Mouse (Mus musculus) right cerebral cortex, postnatal 10 days (tissue): Measurements from ENCODE around the gene Tomm34.

Experiments
- DNase-seq, 2 experiments: peaks; one replicate each; pipeline ENCODE4 v3.0.0; 2021; ENCODE audit warnings: low spot score in 2 of 2

Tomm34 gene

GRCm38 (mm10) chr2:164070765-164071436 is at the start of gene Tomm34:
Gene Tomm34 (minus strand): TSS chr2:164071169.
- DNase-seq: peak; percentile 91 to 93

GRCm38 (mm10) chr2:164119503-164119902 is 48.5 kb upstream of the Tomm34 start:
- DNase-seq: no peak

- DNase-seq: no peak
Measured at GRCm38 (mm10) chr2:164115531-164115930, 44.6 kb upstream of the Tomm34 start.

GRCm38 (mm10) chr2:164114051-164114450 is 43.1 kb upstream of the Tomm34 start:
- no peak for DNase-seq

GRCm38 (mm10) chr2:164111546-164111945 is 40.6 kb upstream of the Tomm34 start:
- no peak for DNase-seq

- no peak for DNase-seq
Measured at GRCm38 (mm10) chr2:164108501-164108900, 37.5 kb upstream of the Tomm34 start.

GRCm38 (mm10) chr2:164107125-164107874 is 36.3 kb upstream of the Tomm34 start:
- DNase-seq: no peak

GRCm38 (mm10) chr2:164106287-164107035 is 35.5 kb upstream of the Tomm34 start:
- no peak for DNase-seq

- DNase-seq: peak; percentile 82 to 87
Measured at GRCm38 (mm10) chr2:164103501-164103900, 32.5 kb upstream of the Tomm34 start.

- no peak for DNase-seq
Measured at GRCm38 (mm10) chr2:164102366-164102765, 31.4 kb upstream of the Tomm34 start.

GRCm38 (mm10) chr2:164101936-164102335 is 31.0 kb upstream of the Tomm34 start:
- no peak for DNase-seq

- peak in 1 of 2 experiments; percentile 66 for DNase-seq
Measured at GRCm38 (mm10) chr2:164098603-164099250, 27.8 kb upstream of the Tomm34 start.

- no peak for DNase-seq
Measured at GRCm38 (mm10) chr2:164094152-164094551, 23.2 kb upstream of the Tomm34 start.

- DNase-seq: peak; percentile 54 to 56
Measured at GRCm38 (mm10) chr2:164089508-164089907, 18.5 kb upstream of the Tomm34 start.

- no peak for DNase-seq
Measured at GRCm38 (mm10) chr2:164087416-164088017, 16.5 kb upstream of the Tomm34 start.

GRCm38 (mm10) chr2:164084342-164084700 is 13.4 kb upstream of the Tomm34 start:
- DNase-seq: no peak

- DNase-seq: no peak
Measured at GRCm38 (mm10) chr2:164083609-164084341, 12.8 kb upstream of the Tomm34 start.

- DNase-seq: no peak
Measured at GRCm38 (mm10) chr2:164082175-164082574, 11.2 kb upstream of the Tomm34 start.

- DNase-seq: no peak
Measured at GRCm38 (mm10) chr2:164081577-164081976, 10.6 kb upstream of the Tomm34 start.

- no peak for DNase-seq
Measured at GRCm38 (mm10) chr2:164079488-164079887, 8.5 kb upstream of the Tomm34 start.

GRCm38 (mm10) chr2:164077875-164078274 is 6.9 kb upstream of the Tomm34 start:
- DNase-seq: no peak
